Comparison of ENCODE assay signal across 11 mouse cellular contexts in genomic region chr16:77173026-77173692, GRCm38 (mm10).
A peak's percentile ranks its signal among the peaks of the same experiment; 100 is the strongest.
DNase-seq lines count a peak whose midpoint lies in the region; ATAC-seq and TF ChIP-seq lines count a peak whose summit lies in the region.
"Had no signal": no experiment of that assay in that cellular context is flagged by ENCODE, and none has a peak within 500 bp of the region (broad histone marks: within the 10 kb centered on the region; RNA-seq: fewer than 3 reads in every experiment).

No protein-coding gene starts in this region.

- no peak for TF ChIP-seq POLR2A in MEL (IDR thresholded peaks at IDR 0.05; ENCODE audit: control insufficient read depth in 1 of 2, insufficient read depth in 1 of 2, low read depth in 1 of 2, low read length in 2 of 2, poor library complexity in 1 of 2)
- no peak for TF ChIP-seq POLR2A in brain, embryonic 14.5 days (IDR thresholded peaks at IDR 0.05; ENCODE audit: borderline replicate concordance, extremely low read depth, insufficient read depth, insufficient read length, poor library complexity, severe bottlenecking)
- no peak for TF ChIP-seq POLR2A in cerebellum, adult 2 months (IDR thresholded peaks at IDR 0.05; ENCODE audit: borderline replicate concordance, insufficient read depth, low read length)

- H3K4me2 ChIP-seq in liver, postnatal 0 days (ENCODE audit: low read depth, low read length) = no peak overlapping the region
- H3K4me2 ChIP-seq: limb, embryonic 12.5 days had no signal

- peak; percentile 40 for ATAC-seq in liver, postnatal 0 days
- ATAC-seq in monocyte, adult 5-6 weeks (replicated peaks; ENCODE audit: insufficient number of reproducible peaks, low FRiP score, low TSS enrichment, poor library complexity, severe bottlenecking) = no peak

- H3K79me2 ChIP-seq in MEL (ENCODE audit: control insufficient read depth, insufficient read depth, low read length, poor library complexity) = no peaks in the 10 kb centered on the region

- 0 out of 4 replicates have a peak, but pooled peaks of 1 of the 2 experiments have one; percentile 14 for TF ChIP-seq EP300 in MEL (IDR thresholded peaks at IDR 0.05; ENCODE audit: low read depth in 1 of 2, low read length in 2 of 2)
- peak; percentile 33; the same call in 1 of the 2 replicates for TF ChIP-seq EP300 in liver, postnatal 0 days (IDR thresholded peaks at IDR 0.05; ENCODE audit: low read depth)

- no peak for TF ChIP-seq CTCF in MEL (IDR thresholded peaks at IDR 0.05 in 2 of 3, conservative IDR thresholded peaks at IDR 0.05 in 1 of 3; ENCODE audit: control insufficient read depth in 1 of 3, insufficient read depth in 1 of 3, low read depth in 2 of 3, low read length in 3 of 3, poor library complexity in 1 of 3, severe bottlenecking in 1 of 3)
- no peak for TF ChIP-seq CTCF in brain, embryonic 14.5 days (IDR thresholded peaks at IDR 0.05; ENCODE audit: borderline replicate concordance, extremely low read depth, insufficient read depth, insufficient read length)
- TF ChIP-seq CTCF in liver, postnatal 0 days (IDR thresholded peaks at IDR 0.05; ENCODE audit: low read depth) = no peak
- TF ChIP-seq CTCF in cerebellum, adult 2 months (IDR thresholded peaks at IDR 0.05; ENCODE audit: borderline replicate concordance, insufficient read depth, low read depth, low read length) = no peak

- H3K4me1 ChIP-seq in MEL (ENCODE audit: control insufficient read depth in 1 of 2, insufficient read depth in 2 of 2, low read length in 2 of 2) = no peaks in the 10 kb centered on the region
- H3K4me1 ChIP-seq in liver, postnatal 0 days (ENCODE audit: insufficient read depth) = no peaks in the 10 kb centered on the region
- no peaks in the 10 kb centered on the region for H3K4me1 ChIP-seq in cerebellum, adult 2 months (ENCODE audit: control insufficient read depth, insufficient read depth, low read length)

- no peaks in the 10 kb centered on the region for H3K36me3 ChIP-seq in MEL (ENCODE audit: control insufficient read depth in 1 of 2, insufficient read depth in 2 of 2, low read length in 2 of 2)
- no peaks in the 10 kb centered on the region for H3K36me3 ChIP-seq in liver, postnatal 0 days (replicated peaks; ENCODE audit: insufficient read depth, low read length)
- H3K36me3 ChIP-seq: limb, embryonic 12.5 days had no signal

- H3K27me3 ChIP-seq in MEL (ENCODE audit: control insufficient read depth in 1 of 2, insufficient read depth in 2 of 2, low read length in 2 of 2) = peaks cover 0 to 2% of the 10 kb centered on the region in 2 experiments; a peak in 1 of 4 replicates
- no peaks in the 10 kb centered on the region for H3K27me3 ChIP-seq in liver, postnatal 0 days (ENCODE audit: insufficient read depth, low read length)
- H3K27me3 ChIP-seq in cerebellum, adult 2 months (ENCODE audit: control insufficient read depth, insufficient read depth, low read length) = no peaks in the 10 kb centered on the region
- H3K27me3 ChIP-seq: limb, embryonic 12.5 days had no signal

- peak; percentile 9 for DNase-seq in MEL (ENCODE audit: low read depth, low spot score)
- DNase-seq in brain, embryonic 14.5 days (ENCODE audit: low read depth) = peak; percentile 12
- DNase-seq in heart, postnatal 4 days = peak; percentile 9
- DNase-seq in liver, postnatal 0 days = no peak
- DNase-seq in cerebellum, adult 2 months = no peak
- DNase-seq in thymus, postnatal 14 days = no peak
- DNase-seq in cerebellum, adult 9-11 months = no peak
- DNase-seq: cerebellum, adult 11 months; gastrocnemius, postnatal 36 days had no signal

- TF ChIP-seq RAD21 in MEL (IDR thresholded peaks at IDR 0.05; ENCODE audit: low read depth, low read length) = no peak

- H3K9ac ChIP-seq in MEL (ENCODE audit: control insufficient read depth, low read depth, low read length, poor library complexity, severe bottlenecking) = no peak overlapping the region
- no peak overlapping the region for H3K9ac ChIP-seq in liver, postnatal 0 days (replicated peaks)
- H3K9ac ChIP-seq: limb, embryonic 12.5 days had no signal

- no peaks in the 10 kb centered on the region for H3K9me3 ChIP-seq in MEL (replicated peaks; ENCODE audit: insufficient read depth, low read length)
- H3K9me3 ChIP-seq in liver, postnatal 0 days (ENCODE audit: low read length) = no peaks in the 10 kb centered on the region
- H3K9me3 ChIP-seq: limb, embryonic 12.5 days had no signal

- no peak overlapping the region for H3K27ac ChIP-seq in MEL (ENCODE audit: control insufficient read depth, low read depth, low read length)
- H3K27ac ChIP-seq in liver, postnatal 0 days (ENCODE audit: low read depth) = no peak overlapping the region
- H3K27ac ChIP-seq in cerebellum, adult 2 months (ENCODE audit: insufficient read depth, low read length) = no peak overlapping the region
- H3K27ac ChIP-seq: limb, embryonic 12.5 days had no signal

- no peak overlapping the region for H3K4me3 ChIP-seq in MEL (ENCODE audit: control insufficient read depth in 1 of 2, insufficient read depth in 1 of 2, low read depth in 2 of 2, low read length in 2 of 2)
- H3K4me3 ChIP-seq in liver, postnatal 0 days (ENCODE audit: low read depth, low read length) = no peak overlapping the region
- H3K4me3 ChIP-seq in cerebellum, adult 2 months (replicated peaks; ENCODE audit: insufficient read depth, low read depth, low read length) = no peak overlapping the region
- H3K4me3 ChIP-seq: limb, embryonic 12.5 days had no signal

- 21% methylated on average over 8 of the region's 8 CpGs for WGBS in liver, postnatal 0 days (ENCODE audit: insufficient replicate concordance)
- WGBS in cerebellum, adult 2 months = 66% methylated on average over 8 of the region's 8 CpGs

TF ChIP-seq in MEL, 35 proteins besides CTCF, POLR2A, EP300 and RAD21:
- no peak for TF ChIP-seq ZMIZ1 (IDR thresholded peaks at IDR 0.05; ENCODE audit: low read depth, low read length)
- TF ChIP-seq MYB (IDR thresholded peaks at IDR 0.05; ENCODE audit: low read depth, low read length) = no peak
- no peak for TF ChIP-seq USF2 (IDR thresholded peaks at IDR 0.05; ENCODE audit: borderline replicate concordance in 1 of 2, insufficient read depth in 1 of 2, low read depth in 1 of 2, low read length in 2 of 2)
- peak; percentile 12; the same call in 1 of the 2 replicates for TF ChIP-seq TCF12 (IDR thresholded peaks at IDR 0.05; ENCODE audit: low read depth, low read length)
- no peak for TF ChIP-seq ELF1 (IDR thresholded peaks at IDR 0.05; ENCODE audit: low read depth, low read length)

Comparison
In these comparisons a context has a peak if more than half of its experiments do, and no peak if none do; other contexts are left out.
1. DNase-seq: peak in MEL (single experiment), brain, embryonic 14.5 days (single experiment) and heart, postnatal 4 days (single experiment); none in liver, postnatal 0 days (single experiment), cerebellum, adult 2 months (0 of 2), thymus, postnatal 14 days (single experiment) and cerebellum, adult 9-11 months (single experiment).